Mouse (Mus musculus) Muller cell, postnatal 12 days (primary cell): Measurements from ENCODE around the gene Alg9.

Experiments used
- DNase-seq: peaks from one replicate; pipeline ENCODE4 v3.0.0-alpha.2; 2015; ENCODE audit errors: inconsistent ontology term

Alg9 gene

GRCm38 (mm10) chr9:50885600-50885987, 110.8 kb downstream of the Alg9 start:
- no peak for DNase-seq

- no peak for DNase-seq
Measured at GRCm38 (mm10) chr9:50886870-50887269, 112.1 kb downstream of the Alg9 start.

- peak; percentile 78 for DNase-seq
Measured at GRCm38 (mm10) chr9:50887351-50887750, 112.5 kb downstream of the Alg9 start.

GRCm38 (mm10) chr9:50889211-50889610, 114.4 kb downstream of the Alg9 start:
- no peak for DNase-seq

GRCm38 (mm10) chr9:50889964-50890363, 115.1 kb downstream of the Alg9 start:
- no peak for DNase-seq

GRCm38 (mm10) chr9:50890494-50891090, 115.8 kb downstream of the Alg9 start:
- DNase-seq: no peak
